ENCODE assay signal across 10 mouse cellular contexts in the genomic region with DNA sequence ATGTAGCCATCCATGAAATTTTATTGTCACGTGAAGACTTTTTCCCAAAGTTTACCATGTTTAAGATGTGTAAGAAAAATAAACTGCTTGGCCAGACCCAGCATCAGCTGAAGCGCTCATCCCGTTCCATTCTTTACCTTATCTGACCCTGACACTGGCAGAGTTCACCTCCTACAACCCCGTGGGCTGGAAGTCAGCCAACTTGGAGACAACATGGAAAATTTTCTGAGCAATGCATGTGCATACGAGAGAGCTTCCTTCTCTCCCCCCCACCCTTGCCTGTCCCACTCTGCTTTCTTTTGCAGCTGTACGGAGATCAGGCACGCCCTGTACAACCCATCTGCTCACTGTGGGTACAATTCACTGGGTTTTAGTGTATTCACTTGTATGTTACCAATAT. TPM values are rescaled to one million over a fixed set of nuclear protein-coding genes. Genes with fewer than 3 reads are reported as not detected.
DNase-seq lines count a peak whose midpoint lies in the region; ATAC-seq and TF ChIP-seq lines count a peak whose summit lies in the region.
"Had no signal": no experiment of that assay in that cellular context is flagged by ENCODE, and none has a peak within 500 bp of the region (broad histone marks: within the 10 kb centered on the region; RNA-seq: fewer than 3 reads in every experiment).

No protein-coding gene starts in this region.

- TF ChIP-seq CTCF in lung, embryonic 14.5 days (IDR thresholded peaks at IDR 0.05; ENCODE audit: low read depth), result no peak

- no peak for ATAC-seq in lung, embryonic 14.5 days (ENCODE audit: insufficient read depth)
- no peak for ATAC-seq in intestine, embryonic 16.5 days

- H3K9me3 ChIP-seq in lung, embryonic 14.5 days (ENCODE audit: low read depth, low read length), result no peaks in the 10 kb centered on the region
- no peaks in the 10 kb centered on the region for H3K9me3 ChIP-seq in intestine, embryonic 16.5 days (ENCODE audit: control insufficient read depth, low read length)
- H3K9me3 ChIP-seq: limb, embryonic 12.5 days had no signal

- H3K4me2 ChIP-seq in lung, embryonic 14.5 days, result no peak overlapping the region
- no peak overlapping the region for H3K4me2 ChIP-seq in intestine, embryonic 16.5 days (ENCODE audit: low read depth, low read length)
- H3K4me2 ChIP-seq: limb, embryonic 12.5 days had no signal

- DNase-seq in adrenal gland, postnatal 10 days, result peak; percentile 65
- DNase-seq in adrenal gland, postnatal 25 days, result no peak
- peak; percentile 73 for DNase-seq in spleen, adult 12 weeks (ENCODE audit: low spot score)
- no peak for DNase-seq in spleen, adult 18-20 months
- peak; percentile 46 for DNase-seq in lung, embryonic 14.5 days
- peak; percentile 55 for DNase-seq in testis, postnatal 14 days (ENCODE audit: low spot score)
- DNase-seq in thymus, postnatal 36 days, result no peak
- DNase-seq: thymus, postnatal 25 days had no signal

- H3K27ac ChIP-seq in lung, embryonic 14.5 days (ENCODE audit: low read depth), result no peak overlapping the region
- no peak overlapping the region for H3K27ac ChIP-seq in intestine, embryonic 16.5 days (ENCODE audit: low read length)
- H3K27ac ChIP-seq: limb, embryonic 12.5 days had no signal

- H3K4me3 ChIP-seq in lung, embryonic 14.5 days (ENCODE audit: low read depth, low read length), result no peak overlapping the region
- no peak overlapping the region for H3K4me3 ChIP-seq in intestine, embryonic 16.5 days (ENCODE audit: low read length)
- H3K4me3 ChIP-seq: limb, embryonic 12.5 days had no signal

- no peaks in the 10 kb centered on the region for H3K27me3 ChIP-seq in lung, embryonic 14.5 days (ENCODE audit: insufficient read depth, low read length)
- no peaks in the 10 kb centered on the region for H3K27me3 ChIP-seq in intestine, embryonic 16.5 days (replicated peaks; ENCODE audit: control insufficient read depth, insufficient read depth, low read length)
- H3K27me3 ChIP-seq: limb, embryonic 12.5 days had no signal

- H3K9ac ChIP-seq in lung, embryonic 14.5 days, result no peak overlapping the region
- no peak overlapping the region for H3K9ac ChIP-seq in intestine, embryonic 16.5 days (ENCODE audit: low read depth, low read length)
- H3K9ac ChIP-seq: limb, embryonic 12.5 days had no signal

- H3K4me1 ChIP-seq in lung, embryonic 14.5 days (ENCODE audit: insufficient read depth), result peaks cover 14% of the 10 kb centered on the region; the same call in 1 of the 2 replicates
- peaks cover 16% of the 10 kb centered on the region; the same call in 1 of the 2 replicates for H3K4me1 ChIP-seq in intestine, embryonic 16.5 days (ENCODE audit: control insufficient read depth, insufficient read depth, low read length)

- 35% methylated on average over 7 of the region's 7 CpGs for WGBS in lung, embryonic 14.5 days
- 58% methylated on average over 7 of the region's 7 CpGs for WGBS in intestine, embryonic 16.5 days

- no peaks in the 10 kb centered on the region for H3K36me3 ChIP-seq in lung, embryonic 14.5 days (ENCODE audit: insufficient read depth)
- no peaks in the 10 kb centered on the region for H3K36me3 ChIP-seq in intestine, embryonic 16.5 days (ENCODE audit: control insufficient read depth, insufficient read depth, low read length)
- H3K36me3 ChIP-seq: limb, embryonic 12.5 days had no signal

RNA-seq across cellular contexts. Expression of gene Ampd3, which starts 14.1 kb away (rescaled TPM):
- total RNA-seq in adrenal gland, postnatal 10 days (2021), result 10 to 100 TPM; 16.7 to 22.7 TPM
- 18.9 and 24.6 TPM in 2 replicates for total RNA-seq in adrenal gland, postnatal 25 days (2021)
- 1.4 and 2.6 TPM in 2 replicates for polyA plus RNA-seq in lung, embryonic 14.5 days (2014; fragmentation: Nextera tagmentation; extraction: Ambion mirVana)
- 4.0 and 4.5 TPM in 2 replicates for polyA plus RNA-seq in intestine, embryonic 16.5 days (2015; fragmentation: Nextera tagmentation; extraction: Ambion mirVana)

Comparison
In these comparisons a context has a peak if more than half of its experiments do, and no peak if none do; other contexts are left out.
1. DNase-seq: peak in adrenal gland, postnatal 10 days (single experiment), spleen, adult 12 weeks (single experiment), lung, embryonic 14.5 days (single experiment) and testis, postnatal 14 days (single experiment); none in adrenal gland, postnatal 25 days (single experiment), spleen, adult 18-20 months (0 of 2) and thymus, postnatal 36 days (0 of 2).